ENCODE assay signal across 8 mouse cellular contexts in the genomic region with DNA sequence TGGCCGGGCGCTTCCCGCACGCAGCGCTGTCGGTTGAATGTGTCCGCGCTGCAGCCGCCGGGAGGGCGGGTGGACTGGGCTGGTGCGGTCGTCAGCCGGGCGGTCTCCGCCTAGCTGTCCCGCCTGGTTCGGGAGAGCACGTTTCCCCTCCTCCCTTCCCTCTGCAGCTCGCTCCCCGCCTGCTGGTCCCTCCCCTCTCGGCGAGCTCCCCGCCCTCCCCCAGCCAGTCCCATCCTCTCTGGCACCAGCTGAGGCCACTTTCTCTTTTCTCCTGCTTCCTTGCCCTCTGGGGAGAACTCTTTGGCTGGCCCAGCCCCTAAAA. TPM values are rescaled to one million over a fixed set of nuclear protein-coding genes. Genes with fewer than 3 reads are reported as not detected.
DNase-seq lines count a peak whose midpoint lies in the region; ATAC-seq and TF ChIP-seq lines count a peak whose summit lies in the region.

A gene (minus strand): TSS at position 11 of the 322 bp plus-strand sequence.

- no peaks in the 10 kb centered on the region for H3K27me3 ChIP-seq in thymus, adult 2 months (ENCODE audit: control insufficient read depth, insufficient read depth, low read length)
- H3K27me3 ChIP-seq in embryonic facial prominence, embryonic 15.5 days: no peaks in the 10 kb centered on the region
- H3K27me3 ChIP-seq in heart, embryonic 11.5 days (ENCODE audit: control insufficient read depth, insufficient read depth, low read length): peaks cover 2% of the 10 kb centered on the region; the same call in 1 of the 2 replicates
- no peaks in the 10 kb centered on the region for H3K27me3 ChIP-seq in kidney, embryonic 14.5 days (ENCODE audit: control insufficient read depth, insufficient read depth, low read length)
- H3K27me3 ChIP-seq in limb, embryonic 14.5 days (ENCODE audit: control insufficient read depth, insufficient read depth, low read length): no peaks in the 10 kb centered on the region
- H3K27me3 ChIP-seq in midbrain, embryonic 16.5 days (ENCODE audit: control insufficient read depth, insufficient read depth, low read depth, low read length): no peaks in the 10 kb centered on the region

- H3K9ac ChIP-seq in embryonic facial prominence, embryonic 15.5 days: peak within 1 kb of the TSS; percentile 46
- peak within 1 kb of the TSS; percentile 70 for H3K9ac ChIP-seq in heart, embryonic 11.5 days (ENCODE audit: low read depth, low read length)
- H3K9ac ChIP-seq in kidney, embryonic 14.5 days (ENCODE audit: low read depth, low read length): peak within 1 kb of the TSS; percentile 72
- peak within 1 kb of the TSS; percentile 74 for H3K9ac ChIP-seq in limb, embryonic 14.5 days (ENCODE audit: low read depth, low read length, severe bottlenecking)
- H3K9ac ChIP-seq in midbrain, embryonic 16.5 days (ENCODE audit: low read depth, low read length): peak within 1 kb of the TSS; percentile 78

- no peaks in the 10 kb centered on the region for H3K4me1 ChIP-seq in thymus, adult 2 months (replicated peaks; ENCODE audit: control insufficient read depth, insufficient read depth, low read length)
- H3K4me1 ChIP-seq in embryonic facial prominence, embryonic 15.5 days: peaks cover 16% of the 10 kb centered on the region
- H3K4me1 ChIP-seq in heart, embryonic 11.5 days (ENCODE audit: control insufficient read depth, insufficient read depth, low read length): peaks cover 4% of the 10 kb centered on the region; the same call in 1 of the 2 replicates
- H3K4me1 ChIP-seq in kidney, embryonic 14.5 days (ENCODE audit: control insufficient read depth, insufficient read depth, low read length): peaks cover 10% of the 10 kb centered on the region
- peaks cover 16% of the 10 kb centered on the region for H3K4me1 ChIP-seq in limb, embryonic 14.5 days (ENCODE audit: control insufficient read depth, insufficient read depth, low read length)
- peaks cover 10% of the 10 kb centered on the region; the same call in 1 of the 2 replicates for H3K4me1 ChIP-seq in midbrain, embryonic 16.5 days (ENCODE audit: control insufficient read depth, insufficient read depth, low read length)

- H3K4me2 ChIP-seq in embryonic facial prominence, embryonic 15.5 days (replicated peaks): peak within 1 kb of the TSS; percentile 89
- H3K4me2 ChIP-seq in heart, embryonic 11.5 days: peak within 1 kb of the TSS; percentile 99
- peak within 1 kb of the TSS; percentile 83 for H3K4me2 ChIP-seq in kidney, embryonic 14.5 days (replicated peaks; ENCODE audit: low read depth, low read length)
- peak within 1 kb of the TSS; percentile 96 for H3K4me2 ChIP-seq in limb, embryonic 14.5 days (replicated peaks; ENCODE audit: low read depth, low read length, severe bottlenecking)
- H3K4me2 ChIP-seq in midbrain, embryonic 16.5 days (ENCODE audit: low read length): peak within 1 kb of the TSS; percentile 68

- WGBS in thymus, adult 2 months: 1% methylated on average over 22 of the region's 24 CpGs
- WGBS in embryonic facial prominence, embryonic 15.5 days: under 1% methylated on average over 23 of the region's 24 CpGs
- under 1% methylated on average over 20 of the region's 24 CpGs for WGBS in heart, embryonic 11.5 days (ENCODE audit: insufficient replicate concordance)
- 1% methylated on average over 15 of the region's 24 CpGs for WGBS in kidney, embryonic 14.5 days
- 3% methylated on average over 7 of the region's 24 CpGs for WGBS in limb, embryonic 14.5 days
- WGBS in midbrain, embryonic 16.5 days: 0% methylated on average over 18 of the region's 24 CpGs

- H3K9me3 ChIP-seq in embryonic facial prominence, embryonic 15.5 days (replicated peaks): no peaks in the 10 kb centered on the region
- H3K9me3 ChIP-seq in heart, embryonic 11.5 days (replicated peaks; ENCODE audit: control insufficient read depth, low read length): no peaks in the 10 kb centered on the region
- no peaks in the 10 kb centered on the region for H3K9me3 ChIP-seq in kidney, embryonic 14.5 days (ENCODE audit: control insufficient read depth, low read length)
- H3K9me3 ChIP-seq in limb, embryonic 14.5 days (ENCODE audit: control insufficient read depth, low read length): no peaks in the 10 kb centered on the region
- H3K9me3 ChIP-seq in midbrain, embryonic 16.5 days (replicated peaks; ENCODE audit: control insufficient read depth, low read length, poor library complexity, severe bottlenecking): no peaks in the 10 kb centered on the region

- peak; percentile 19 for DNase-seq in thymus, postnatal 4 days
- no peak for DNase-seq in thymus, adult 2 months
- peak; percentile 82 for DNase-seq in limb, embryonic 14.5 days (ENCODE audit: low spot score)
- DNase-seq in telencephalon, adult 2 months (ENCODE audit: low read depth, low spot score): peak; percentile 53

- no peak for TF ChIP-seq CTCF in thymus, adult 2 months (IDR thresholded peaks at IDR 0.05; ENCODE audit: borderline replicate concordance, control insufficient read depth, extremely low read depth, insufficient read depth, low read length, poor library complexity)

- peak; percentile 94 for ATAC-seq in embryonic facial prominence, embryonic 15.5 days (ENCODE audit: insufficient number of reproducible peaks, low FRiP score, low TSS enrichment, low read depth)
- peak; percentile 81 for ATAC-seq in heart, embryonic 11.5 days (replicated peaks; ENCODE audit: insufficient number of reproducible peaks, low FRiP score, low TSS enrichment)
- ATAC-seq in kidney, embryonic 14.5 days (ENCODE audit: low FRiP score, low TSS enrichment): peak; percentile 95
- peak; percentile 90 for ATAC-seq in limb, embryonic 14.5 days (ENCODE audit: low FRiP score, low read depth)
- peak; percentile 86 for ATAC-seq in midbrain, embryonic 16.5 days

- no peaks in the 10 kb centered on the region for H3K36me3 ChIP-seq in thymus, adult 2 months (ENCODE audit: control insufficient read depth, insufficient read depth, low read length)
- no peaks in the 10 kb centered on the region; the same call in 1 of the 2 replicates for H3K36me3 ChIP-seq in embryonic facial prominence, embryonic 15.5 days
- H3K36me3 ChIP-seq in heart, embryonic 11.5 days (ENCODE audit: control insufficient read depth, insufficient read depth, low read length): no peaks in the 10 kb centered on the region
- no peaks in the 10 kb centered on the region for H3K36me3 ChIP-seq in kidney, embryonic 14.5 days (ENCODE audit: control insufficient read depth, insufficient read depth, low read length)
- H3K36me3 ChIP-seq in limb, embryonic 14.5 days (ENCODE audit: control insufficient read depth, insufficient read depth, low read length): no peaks in the 10 kb centered on the region
- no peaks in the 10 kb centered on the region for H3K36me3 ChIP-seq in midbrain, embryonic 16.5 days (ENCODE audit: control insufficient read depth, insufficient read depth, low read length)

- H3K27ac ChIP-seq in thymus, adult 2 months (ENCODE audit: control insufficient read depth, insufficient read depth, low read length): no peak within 1 kb of the TSS
- H3K27ac ChIP-seq in embryonic facial prominence, embryonic 15.5 days (replicated peaks): peak within 1 kb of the TSS; percentile 78
- H3K27ac ChIP-seq in heart, embryonic 11.5 days (ENCODE audit: low read depth, low read length): no peak within 1 kb of the TSS
- H3K27ac ChIP-seq in kidney, embryonic 14.5 days (ENCODE audit: low read depth, low read length): no peak within 1 kb of the TSS; the same call in 1 of the 2 replicates
- H3K27ac ChIP-seq in limb, embryonic 14.5 days (replicated peaks; ENCODE audit: low read depth, low read length): peak within 1 kb of the TSS; percentile 52
- H3K27ac ChIP-seq in midbrain, embryonic 16.5 days (ENCODE audit: low read length): peak within 1 kb of the TSS; percentile 66

- TF ChIP-seq POLR2A in thymus, adult 2 months (IDR thresholded peaks at IDR 0.05; ENCODE audit: control insufficient read depth, extremely low read depth, insufficient read depth, low read length, poor library complexity): no peak
- 0 out of 2 replicates have a peak, but pooled peaks have one; percentile 25 for TF ChIP-seq POLR2A in limb, embryonic 14.5 days (IDR thresholded peaks at IDR 0.05; ENCODE audit: borderline replicate concordance, extremely low read depth, insufficient read depth, insufficient read length)

- H3K4me3 ChIP-seq in thymus, adult 2 months (ENCODE audit: control insufficient read depth, insufficient read depth, low read length): no peak within 1 kb of the TSS
- peak within 1 kb of the TSS; percentile 65 for H3K4me3 ChIP-seq in embryonic facial prominence, embryonic 15.5 days (replicated peaks)
- H3K4me3 ChIP-seq in heart, embryonic 11.5 days (ENCODE audit: low read depth, low read length): peak within 1 kb of the TSS; percentile 73
- peak within 1 kb of the TSS; percentile 64 for H3K4me3 ChIP-seq in kidney, embryonic 14.5 days (ENCODE audit: low read length)
- peak within 1 kb of the TSS; percentile 83 for H3K4me3 ChIP-seq in limb, embryonic 14.5 days (replicated peaks; ENCODE audit: low read length)
- peak within 1 kb of the TSS; percentile 63 for H3K4me3 ChIP-seq in midbrain, embryonic 16.5 days (ENCODE audit: low read depth, low read length)

RNA-seq across cellular contexts. Expression of the gene that starts here (rescaled TPM):
- polyA plus RNA-seq in thymus, adult 2 months (2012; rRNA removed): 0.47 and 0.50 TPM in 2 replicates
- polyA plus RNA-seq in embryonic facial prominence, embryonic 15.5 days (2015; fragmentation: Nextera tagmentation; extraction: Ambion mirVana): 6.0 and 6.2 TPM in 2 replicates
- 6.4 and 6.6 TPM in 2 replicates for polyA plus RNA-seq in heart, embryonic 11.5 days (2014; fragmentation: Nextera tagmentation; extraction: Ambion mirVana)
- 5.8 and 7.4 TPM in 2 replicates for polyA plus RNA-seq in kidney, embryonic 14.5 days (2014; fragmentation: Nextera tagmentation; extraction: Ambion mirVana)
- polyA plus RNA-seq in limb, embryonic 14.5 days (2012; rRNA removed): 5.5 and 6.4 TPM in 2 replicates
- 8.0 and 8.4 TPM in 2 replicates for polyA plus RNA-seq in limb, embryonic 14.5 days (2014; fragmentation: Nextera tagmentation; extraction: Ambion mirVana)
- polyA plus RNA-seq in midbrain, embryonic 16.5 days (2015; fragmentation: Nextera tagmentation; extraction: Ambion mirVana): 15.9 and 16.5 TPM in 2 replicates

Comparison
In these comparisons a context has a peak if more than half of its experiments do, and no peak if none do; other contexts are left out.
1. H3K27ac ChIP-seq: peak in embryonic facial prominence, embryonic 15.5 days (single experiment), limb, embryonic 14.5 days (single experiment) and midbrain, embryonic 16.5 days (single experiment); none in thymus, adult 2 months (single experiment), heart, embryonic 11.5 days (single experiment) and kidney, embryonic 14.5 days (single experiment).
2. Peak in every context shown above with its lines, with median percentiles within 50 percentile points of each other: ATAC-seq, H3K4me2 ChIP-seq and H3K9ac ChIP-seq.